Mouse (Mus musculus) retina, embryonic 14.5 days (tissue): ENCODE results near the gene F12.

Source experiments
- DNase-seq: peaks from one replicate; pipeline ENCODE4 v3.0.0-alpha.2; 2015; ENCODE audit warnings: low spot score

Gene F12

DNA sequence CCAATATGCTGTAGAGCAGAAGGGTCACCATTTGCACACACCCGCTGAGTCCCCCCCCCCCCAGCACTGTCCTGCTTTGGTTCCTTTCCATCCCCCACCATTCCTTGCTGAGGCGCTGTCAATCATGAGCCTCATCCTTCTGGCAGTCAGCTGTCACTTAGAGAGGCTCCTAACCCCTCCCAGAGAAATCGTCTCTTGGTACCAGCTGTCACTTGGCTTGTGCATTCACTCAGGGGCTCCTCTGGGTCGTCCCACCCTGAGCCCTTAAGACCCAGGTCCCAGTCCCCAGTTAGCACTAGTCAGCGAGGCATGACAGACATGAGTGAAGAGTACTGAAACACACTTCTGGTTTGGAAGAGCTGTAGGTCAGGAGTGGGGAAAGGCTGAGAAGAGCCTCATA lies 54.9 kb downstream of the F12 start:
- DNase-seq: peak; percentile 10

DNA sequence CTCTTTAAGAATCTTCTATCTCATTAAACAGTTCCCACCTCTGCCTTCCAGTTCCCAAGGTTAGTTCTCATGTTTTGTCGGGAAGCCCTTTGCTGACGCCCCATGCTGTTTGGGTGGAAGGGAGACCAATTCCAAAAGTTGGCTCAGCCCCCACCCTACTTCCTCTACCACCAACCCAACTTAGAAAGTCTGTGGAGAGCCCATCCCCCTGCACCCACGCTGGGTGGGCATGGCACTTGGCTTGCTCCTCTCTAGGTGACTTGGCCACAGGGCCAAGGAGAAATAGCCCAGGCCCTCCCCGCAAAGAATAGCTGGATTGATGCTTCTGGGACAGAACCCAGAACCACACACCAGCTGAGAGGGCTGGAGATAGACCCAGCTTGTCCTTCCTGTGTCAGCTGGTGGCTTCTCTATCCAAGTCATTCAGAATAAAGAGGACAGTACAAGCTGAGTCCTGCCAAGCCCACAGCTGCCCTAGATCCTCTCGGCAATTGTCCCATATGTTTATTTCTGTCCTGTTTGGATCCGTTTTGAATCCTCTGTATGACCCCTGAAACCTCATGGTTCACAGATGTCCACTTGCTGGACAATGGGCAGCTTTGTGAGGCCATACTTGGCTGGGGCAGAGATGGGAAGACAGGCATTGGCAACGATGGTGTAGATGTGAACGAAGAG lies 55.4 kb downstream of the F12 start:
- no peak for DNase-seq

DNA sequence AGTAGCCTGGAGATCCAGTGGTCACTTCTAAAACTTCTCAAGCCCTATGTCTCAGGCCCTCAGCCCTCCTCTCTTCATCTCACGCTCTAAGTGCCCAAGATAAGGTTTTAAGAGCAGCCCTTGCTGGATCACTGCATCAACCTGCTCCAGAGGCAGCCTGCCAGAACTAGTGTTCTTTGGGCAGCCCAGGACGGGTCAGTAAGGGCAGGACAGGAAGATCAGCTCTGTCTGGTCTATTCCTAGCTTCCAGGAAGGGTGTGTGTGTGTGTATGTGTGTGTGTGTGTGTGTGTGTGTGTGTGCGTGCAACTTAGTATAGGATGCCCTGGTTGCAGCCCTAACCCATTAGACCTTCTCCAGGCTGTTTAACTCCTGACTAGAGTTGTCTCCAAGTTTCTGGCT lies 56.4 kb downstream of the F12 start:
- no peak for DNase-seq

DNA sequence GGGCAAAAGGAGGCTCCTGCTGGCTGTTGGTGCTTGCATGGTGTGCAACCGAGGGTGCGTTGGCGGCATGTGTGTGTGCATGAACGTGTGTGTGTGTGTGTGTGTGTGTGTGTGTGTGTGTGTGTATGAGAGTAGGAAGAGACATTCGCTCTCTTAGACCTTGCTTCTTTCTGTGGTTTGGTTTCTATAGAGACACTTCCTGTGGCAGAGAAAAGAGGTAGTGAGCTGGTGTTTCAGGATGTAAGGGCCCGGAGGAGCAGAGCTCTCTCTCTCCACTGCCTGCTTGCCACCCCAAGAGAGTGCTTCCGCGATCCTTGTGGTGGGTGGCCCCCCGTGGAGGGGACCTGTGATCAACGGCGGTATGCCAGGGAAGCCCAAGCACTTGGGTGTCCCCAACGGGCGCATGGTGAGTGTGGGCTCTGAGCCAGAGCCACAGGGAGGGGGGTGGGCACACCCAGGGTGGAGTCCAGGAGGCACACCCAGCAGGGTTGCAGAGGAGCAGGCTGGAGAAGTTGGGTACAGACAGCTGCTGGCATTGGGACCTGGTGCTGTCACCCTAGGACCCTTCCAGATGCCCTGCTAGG lies 57.0 kb downstream of the F12 start, which contains the start of gene Rgs14:
Gene Rgs14, plus strand, starts transcription at position 202 of the 584 bp plus-strand sequence.
- no peak for DNase-seq

DNA sequence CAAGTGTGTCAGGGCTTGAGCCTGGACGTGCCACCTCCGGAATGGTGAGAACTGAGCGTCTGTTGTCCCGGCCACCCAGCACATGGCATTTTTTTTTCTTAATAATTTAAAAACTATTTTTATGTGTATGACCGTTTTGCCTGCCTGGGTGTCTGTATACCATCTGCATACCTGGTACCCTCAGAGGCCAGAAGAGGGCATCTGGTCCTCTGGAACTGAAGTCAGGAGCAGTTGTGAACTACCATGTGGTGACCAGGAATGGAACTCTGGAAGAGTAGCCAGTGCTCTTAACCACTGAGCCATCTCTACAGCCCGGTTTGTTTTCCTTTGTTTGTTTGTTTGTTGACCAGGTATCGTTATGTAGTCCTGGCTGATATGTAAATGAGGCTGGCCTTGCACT lies 58.2 kb downstream of the F12 start:
- DNase-seq: no peak
